Mouse (Mus musculus) forebrain, embryonic 10.5 days (tissue): ENCODE measurements around the gene Tnfrsf17. TPM values are rescaled to one million over a fixed set of nuclear protein-coding genes. Genes with fewer than 3 reads are reported as not detected.
"Not testable (repeated sequence)": the region's sequence is repeated elsewhere in the genome, so short reads cannot be mapped to it uniquely, and the experiment has no call there.

Experiments used
- DNase-seq: peaks from one replicate; pipeline ENCODE4 v3.0.0-alpha.2; 2017; ENCODE audit warnings: low spot score; ENCODE audit errors: extremely low spot score
- H3K27ac ChIP-seq: fragments of 300-500 bp; sonication (generic); 2 replicates; pipeline ENCODE4 v1.5.1; 2016; ENCODE audit warnings: mild to moderate bottlenecking
- H3K27me3 ChIP-seq: fragments of 300-500 bp; sonication (generic); 2 replicates; pipeline ENCODE4 v1.6.1; 2016; ENCODE audit warnings: mild to moderate bottlenecking; ENCODE audit not compliant: poor library complexity, severe bottlenecking
- H3K36me3 ChIP-seq: fragments of 300-500 bp; sonication (generic); replicated peaks from 2 replicates; pipeline ENCODE4 v1.6.1; 2016; ENCODE audit warnings: mild to moderate bottlenecking, moderate library complexity
- H3K4me1 ChIP-seq: fragments of 300-500 bp; sonication (generic); 2 replicates; pipeline ENCODE4 v1.6.1; 2016
- H3K4me3 ChIP-seq: fragments of 300-500 bp; sonication (generic); 2 replicates; pipeline ENCODE4 v1.5.1; 2016; ENCODE audit warnings: mild to moderate bottlenecking, moderate library complexity
- H3K9me3 ChIP-seq: fragments of 300-500 bp; sonication (generic); 2 replicates; pipeline ENCODE4 v1.6.1; 2016; ENCODE audit warnings: mild to moderate bottlenecking, moderate library complexity
- WGBS: fragments of 180-500 bp; shearing (Covaris S2); methylation state at CpG from one replicate; pipeline ENCODE4 v1.1.7; 2016; 5-methylcytosine and 5-hydroxymethylcytosine counted together
- polyA plus RNA-seq: library from polyadenylated mRNA; unstranded; fragments of >200 nt; fragmentation: Nextera tagmentation; extraction: Ambion mirVana; gene quantifications from 2 replicates; pipeline ENCODE4 v1.2.1, GENCODE M21; 2016

Gene Tnfrsf17
- polyA plus RNA-seq, 1 experiment from 2014 or later, result not detected

GRCm38 (mm10) chr16:11360576-11360975 lies 47.0 kb downstream of the Tnfrsf17 start:
- H3K4me3 ChIP-seq, H3K27me3 ChIP-seq, H3K9me3 ChIP-seq, H3K4me1 ChIP-seq, H3K36me3 ChIP-seq, DNase-seq, H3K27ac ChIP-seq: not testable (repeated sequence)
- WGBS, result 82% methylated on average over 2 of the region's 2 CpGs

GRCm38 (mm10) chr16:11365626-11366025 lies 52.0 kb downstream of the Tnfrsf17 start:
- H3K4me3 ChIP-seq, result no peak overlapping the region
- no peaks in the 10 kb centered on the region for H3K36me3 ChIP-seq
- no peaks in the 10 kb centered on the region for H3K27me3 ChIP-seq
- H3K4me1 ChIP-seq, result peaks cover 14% of the 10 kb centered on the region
- no peak for DNase-seq
- WGBS, result 80% methylated on average over 5 of the region's 5 CpGs
- H3K27ac ChIP-seq, result no peak overlapping the region
- no peaks in the 10 kb centered on the region for H3K9me3 ChIP-seq

GRCm38 (mm10) chr16:11366851-11367250 lies 53.2 kb downstream of the Tnfrsf17 start:
- no peak overlapping the region for H3K27ac ChIP-seq
- H3K27me3 ChIP-seq, result no peaks in the 10 kb centered on the region
- no peaks in the 10 kb centered on the region for H3K36me3 ChIP-seq
- DNase-seq, result no peak
- H3K9me3 ChIP-seq, result no peaks in the 10 kb centered on the region
- no peak overlapping the region for H3K4me3 ChIP-seq
- peaks cover 14% of the 10 kb centered on the region for H3K4me1 ChIP-seq
- WGBS, result 73% methylated on average over 1 of the region's 1 CpGs

GRCm38 (mm10) chr16:11368412-11368811 lies 54.8 kb downstream of the Tnfrsf17 start:
- 88% methylated on average over 3 of the region's 3 CpGs for WGBS

GRCm38 (mm10) chr16:11369162-11369561 lies 55.5 kb downstream of the Tnfrsf17 start:
- Histone ChIP-seq H3K4me3 (no peak overlapping the region), H3K27ac (peak overlapping the region; percentile 44), H3K9me3 (no peaks in the 10 kb centered on the region), H3K4me1 (peaks cover 14% of the 10 kb centered on the region), H3K27me3 (no peaks in the 10 kb centered on the region), H3K36me3 (no peaks in the 10 kb centered on the region)
- DNase-seq, result no peak
- WGBS, result 50% methylated on average over 4 of the region's 4 CpGs

More at GRCm38 (mm10) chr16:11368412-11368811, 54.8 kb downstream of the Tnfrsf17 start:
- Histone ChIP-seq H3K4me1 (peaks cover 14% of the 10 kb centered on the region), H3K4me3 (no peak overlapping the region), H3K27ac (no peak overlapping the region), H3K36me3 (no peaks in the 10 kb centered on the region), H3K27me3 (no peaks in the 10 kb centered on the region), H3K9me3 (no peaks in the 10 kb centered on the region)
- no peak for DNase-seq

- Histone ChIP-seq H3K4me3 (no peak overlapping the region), H3K36me3 (no peaks in the 10 kb centered on the region), H3K27me3 (no peaks in the 10 kb centered on the region), H3K9me3 (no peaks in the 10 kb centered on the region), H3K27ac (peak overlapping the region; percentile 44), H3K4me1 (peaks cover 14% of the 10 kb centered on the region)
- 3% methylated on average over 1 of the region's 1 CpGs for WGBS
- DNase-seq, result no peak
Observed at GRCm38 (mm10) chr16:11369642-11370041, 56.0 kb downstream of the Tnfrsf17 start.

Other genes starting within 250 kb of the Tnfrsf17 start
- gene Litaf, start 247.7 kb upstream of the Tnfrsf17 start, polyA plus RNA-seq, result 61.7 and 65.1 TPM in 2 replicates
- gene Txndc11, start 179.2 kb upstream of the Tnfrsf17 start, polyA plus RNA-seq, result 24.0 and 25.1 TPM in 2 replicates
- 65.1 and 72.4 TPM in 2 replicates for gene Zc3h7a, start 137.4 kb upstream of the Tnfrsf17 start, polyA plus RNA-seq
- 308 and 310 TPM in 2 replicates for gene Rsl1d1, start 110.5 kb upstream of the Tnfrsf17 start, polyA plus RNA-seq
- 93.2 and 98.4 TPM in 2 replicates for gene Gspt1, start 59.5 kb upstream of the Tnfrsf17 start, polyA plus RNA-seq
- 8.1 and 9.8 TPM in 2 replicates for gene Snx29, start 9.1 kb downstream of the Tnfrsf17 start, polyA plus RNA-seq